Mouse (Mus musculus): ENCODE data around the gene Lrp1. TPM values are rescaled to one million over a fixed set of nuclear protein-coding genes. Genes with fewer than 3 reads are reported as not detected.

Lrp1 gene
- polyA plus RNA-seq, 1 experiment from 2014 or later, result 31.2 TPM

DNA sequence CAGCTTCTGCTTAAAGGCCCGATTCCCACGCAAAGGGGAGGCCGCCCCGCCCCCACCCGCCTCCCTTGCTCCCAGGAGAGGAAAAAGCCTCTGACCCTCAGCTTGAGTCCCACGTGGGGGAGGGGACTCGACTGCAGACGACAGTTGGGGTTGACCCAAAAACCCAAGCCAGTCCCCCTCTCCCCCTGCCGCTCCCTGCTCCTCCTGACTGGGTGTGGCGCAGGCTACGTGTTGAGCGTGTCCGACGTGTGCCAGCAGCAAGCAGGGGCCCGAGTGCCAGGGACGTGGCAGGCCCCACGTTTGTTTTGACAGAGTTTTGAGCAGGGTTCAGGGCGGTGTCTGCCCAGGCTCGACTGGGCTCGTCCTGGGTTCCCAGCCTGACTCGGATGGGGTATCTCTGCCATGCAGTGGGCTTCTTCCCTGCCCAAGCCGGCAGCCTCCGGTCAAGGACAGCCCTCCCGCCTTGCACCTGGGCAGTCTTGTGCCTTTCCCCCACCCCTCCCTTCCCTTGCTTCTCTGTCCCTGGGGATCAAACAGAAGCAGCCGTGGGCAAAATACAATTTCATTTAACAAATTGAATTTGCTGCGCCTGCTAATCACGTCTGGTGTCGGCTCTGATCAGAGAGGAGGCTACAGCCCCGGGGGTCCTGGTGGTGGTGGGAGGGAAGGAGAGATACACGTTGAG lies 104.2 kb downstream of the Lrp1 start:
- WGBS, result 12% methylated on average over 30 of the region's 30 CpGs
- H3K9ac ChIP-seq, result peak overlapping the region; percentile 23; the same call in 1 of the 2 replicates
- H3K9me3 ChIP-seq (replicated peaks), result no peaks in the 10 kb centered on the region
- peak overlapping the region; percentile 55 for H3K4me2 ChIP-seq
- H3K27me3 ChIP-seq, result peaks cover 34% of the 10 kb centered on the region
- H3K4me1 ChIP-seq (replicated peaks), result peaks cover 66% of the 10 kb centered on the region
- H3K36me3 ChIP-seq, result peaks cover 24% of the 10 kb centered on the region
- H3K4me3 ChIP-seq, result peak overlapping the region; percentile 34
- peak overlapping the region; percentile 68 for H3K27ac ChIP-seq
- ATAC-seq (replicated peaks; ENCODE audit: insufficient number of reproducible peaks, insufficient read depth, low FRiP score, low read depth), result peak; percentile 52

- no peak for ATAC-seq (replicated peaks; ENCODE audit: insufficient number of reproducible peaks, insufficient read depth, low FRiP score, low read depth)
- peak overlapping the region; percentile 23; the same call in 1 of the 2 replicates for H3K9ac ChIP-seq
- H3K27ac ChIP-seq, result peak overlapping the region; percentile 68
- H3K4me3 ChIP-seq, result peak overlapping the region; percentile 34
- peaks cover 41% of the 10 kb centered on the region for H3K27me3 ChIP-seq
- peaks cover 24% of the 10 kb centered on the region for H3K36me3 ChIP-seq
- H3K9me3 ChIP-seq (replicated peaks), result no peaks in the 10 kb centered on the region
- peak overlapping the region; percentile 55 for H3K4me2 ChIP-seq
- WGBS, result 31% methylated on average over 8 of the region's 8 CpGs
- peaks cover 66% of the 10 kb centered on the region for H3K4me1 ChIP-seq (replicated peaks)
Measured at GRCm38 (mm10) chr10:127515983-127516459, 104.9 kb downstream of the Lrp1 start.

DNA sequence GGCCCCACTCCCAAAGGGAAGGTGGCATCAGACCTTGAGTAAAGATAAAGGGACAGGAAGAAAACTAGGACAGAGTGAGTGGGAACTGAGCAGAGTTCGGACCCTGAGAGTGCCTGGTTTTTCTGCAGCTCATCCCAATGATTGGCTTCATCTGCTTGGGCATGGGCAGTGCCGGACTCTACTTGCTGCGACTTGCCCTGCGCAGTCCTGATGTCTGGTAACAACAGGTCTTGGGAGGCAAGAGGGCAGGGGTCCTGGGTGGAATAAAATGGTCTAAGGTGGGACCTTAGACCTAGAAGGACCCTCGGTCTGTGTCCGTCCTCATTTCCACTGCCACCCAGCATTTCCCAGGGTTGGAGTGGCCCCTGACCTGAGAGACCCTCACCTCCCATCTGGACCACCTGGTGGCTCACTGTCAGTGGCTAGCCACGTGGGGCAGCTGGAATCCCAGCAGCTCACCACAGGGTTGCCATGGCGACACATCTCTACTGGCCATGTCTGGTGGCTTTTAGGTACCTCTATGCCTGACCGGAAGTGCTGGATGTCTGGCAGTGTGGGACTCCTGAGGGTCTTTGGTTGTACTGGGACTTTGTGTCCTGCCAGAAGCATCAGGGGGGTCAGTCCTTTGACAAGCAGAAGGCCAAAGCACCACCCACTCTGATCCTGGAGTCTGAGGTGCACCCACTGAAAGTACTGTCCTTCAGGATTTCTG lies 105.5 kb downstream of the Lrp1 start:
- H3K36me3 ChIP-seq, result peaks cover 22% of the 10 kb centered on the region
- no peak for ATAC-seq (replicated peaks; ENCODE audit: insufficient number of reproducible peaks, insufficient read depth, low FRiP score, low read depth)
- peak overlapping the region; percentile 34 for H3K4me3 ChIP-seq
- H3K27me3 ChIP-seq, result peaks cover 47% of the 10 kb centered on the region
- H3K4me2 ChIP-seq, result peak overlapping the region; percentile 55
- H3K9ac ChIP-seq, result no peak overlapping the region
- WGBS, result 41% methylated on average over 9 of the region's 9 CpGs
- H3K9me3 ChIP-seq (replicated peaks), result no peaks in the 10 kb centered on the region
- peak overlapping the region; percentile 68 for H3K27ac ChIP-seq
- H3K4me1 ChIP-seq (replicated peaks), result peaks cover 66% of the 10 kb centered on the region

DNA sequence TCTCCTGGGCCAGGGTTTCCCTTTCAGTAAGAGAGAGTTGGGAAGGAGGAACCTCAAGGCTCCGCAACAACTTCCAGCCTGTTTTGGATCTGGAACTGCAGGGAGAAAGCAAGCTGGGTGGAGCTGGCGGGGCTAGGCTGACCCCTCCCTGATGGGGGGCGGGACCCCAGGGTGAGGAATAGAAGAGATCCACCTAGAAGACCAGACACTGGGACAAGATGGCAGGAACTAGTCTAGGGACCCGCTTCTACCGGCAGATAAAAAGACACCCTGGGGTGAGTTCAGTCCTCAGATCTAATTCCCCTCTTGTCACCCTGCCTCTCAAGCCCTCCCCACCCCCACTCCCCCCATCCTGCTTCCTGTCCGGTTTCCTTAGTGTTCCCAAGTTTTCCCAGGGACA lies 106.2 kb downstream of the Lrp1 start, which contains the start of gene Ndufa4l2:
Gene Ndufa4l2, plus strand, starts transcription at position 204 of the 400 bp plus-strand sequence.
- H3K4me2 ChIP-seq, result peak within 1 kb of the TSS; percentile 95
- H3K27ac ChIP-seq, result peak within 1 kb of the TSS; percentile 68
- H3K27me3 ChIP-seq, result peaks cover 54% of the 10 kb centered on the region
- ATAC-seq (replicated peaks; ENCODE audit: insufficient number of reproducible peaks, insufficient read depth, low FRiP score, low read depth), result no peak
- H3K9ac ChIP-seq, result no peak within 1 kb of the TSS
- H3K36me3 ChIP-seq, result peaks cover 17% of the 10 kb centered on the region
- peaks cover 69% of the 10 kb centered on the region for H3K4me1 ChIP-seq (replicated peaks)
- peak within 1 kb of the TSS; percentile 57 for H3K4me3 ChIP-seq
- 19% methylated on average over 6 of the region's 6 CpGs for WGBS
- H3K9me3 ChIP-seq (replicated peaks), result no peaks in the 10 kb centered on the region

- Histone ChIP-seq H3K9me3 (replicated peaks) (no peaks in the 10 kb centered on the region), H3K4me1 (replicated peaks) (peaks cover 75% of the 10 kb centered on the region), H3K9ac (no peak overlapping the region), H3K27me3 (peaks cover 60% of the 10 kb centered on the region), H3K27ac (0 out of 2 replicates have a peak overlapping the region, but pooled peaks have one; percentile 39), H3K4me3 (peak overlapping the region; percentile 57), H3K36me3 (peaks cover 12% of the 10 kb centered on the region), H3K4me2 (peak overlapping the region; percentile 95)
- ATAC-seq (replicated peaks; ENCODE audit: insufficient number of reproducible peaks, insufficient read depth, low FRiP score, low read depth), result no peak
- WGBS, result 21% methylated on average over 13 of the region's 13 CpGs
Measured at GRCm38 (mm10) chr10:127514111-127514698, 106.7 kb downstream of the Lrp1 start.

DNA sequence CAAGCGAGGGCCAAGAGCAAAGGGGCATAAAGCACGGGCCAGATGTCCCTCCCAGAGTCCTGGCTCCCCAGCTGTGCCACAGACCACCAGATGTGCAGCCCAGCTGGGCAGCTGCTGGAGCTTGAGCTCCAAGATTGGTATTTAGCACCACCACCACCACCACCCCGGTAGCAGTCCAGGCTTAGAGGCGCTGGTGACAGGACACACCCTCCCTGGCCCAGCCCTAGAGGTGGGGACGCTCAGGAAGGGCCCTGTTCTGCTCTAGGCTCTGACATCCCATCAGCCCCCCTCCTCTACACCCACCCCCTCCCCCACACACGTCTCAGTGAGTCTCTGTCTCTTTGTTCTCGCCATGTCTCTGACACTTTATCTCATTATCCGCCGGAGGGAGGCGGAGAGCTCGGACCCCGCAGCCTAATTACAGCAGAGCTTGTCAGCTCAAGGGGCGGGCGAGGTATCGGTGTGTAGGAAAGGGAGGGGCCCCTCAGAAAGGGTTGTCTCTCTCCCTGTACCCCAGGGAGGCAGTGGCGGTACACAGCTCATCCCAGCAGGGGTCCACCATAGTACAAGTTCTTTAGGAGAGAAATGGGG lies 107.4 kb downstream of the Lrp1 start:
- WGBS, result 1% methylated on average over 16 of the region's 16 CpGs
- peaks cover 81% of the 10 kb centered on the region for H3K4me1 ChIP-seq (replicated peaks)
- H3K27me3 ChIP-seq, result peaks cover 66% of the 10 kb centered on the region
- H3K9ac ChIP-seq, result no peak overlapping the region; the same call in 1 of the 2 replicates
- H3K27ac ChIP-seq, result no peak overlapping the region
- 0 out of 2 replicates have a peak, but pooled peaks have one; percentile 15 for ATAC-seq (replicated peaks; ENCODE audit: insufficient number of reproducible peaks, insufficient read depth, low FRiP score, low read depth)
- peak overlapping the region; percentile 95 for H3K4me2 ChIP-seq
- H3K4me3 ChIP-seq, result peak overlapping the region; percentile 57
- peaks cover 10% of the 10 kb centered on the region for H3K36me3 ChIP-seq
- H3K9me3 ChIP-seq (replicated peaks), result no peaks in the 10 kb centered on the region

- peak; percentile 49 for ATAC-seq (replicated peaks; ENCODE audit: insufficient number of reproducible peaks, insufficient read depth, low FRiP score, low read depth)
- Histone ChIP-seq H3K4me2 (peak overlapping the region; percentile 95), H3K9me3 (replicated peaks) (no peaks in the 10 kb centered on the region), H3K4me1 (replicated peaks) (peaks cover 85% of the 10 kb centered on the region), H3K27ac (no peak overlapping the region), H3K9ac (no peak overlapping the region; the same call in none of the 2 replicates), H3K27me3 (peaks cover 73% of the 10 kb centered on the region), H3K36me3 (0 out of 2 replicates have a peak, but pooled peaks cover 2% of the 10 kb centered on the region), H3K4me3 (peak overlapping the region; percentile 57)
- under 1% methylated on average over 27 of the region's 27 CpGs for WGBS
Measured at GRCm38 (mm10) chr10:127512813-127513212, 108.1 kb downstream of the Lrp1 start.

- peaks cover 79% of the 10 kb centered on the region for H3K27me3 ChIP-seq
- peak overlapping the region; percentile 95 for H3K4me2 ChIP-seq
- 3% methylated on average over 7 of the region's 7 CpGs for WGBS
- no peaks in the 10 kb centered on the region for H3K9me3 ChIP-seq (replicated peaks)
- no peak for ATAC-seq (replicated peaks; ENCODE audit: insufficient number of reproducible peaks, insufficient read depth, low FRiP score, low read depth)
- peak overlapping the region; percentile 57 for H3K4me3 ChIP-seq
- no peaks in the 10 kb centered on the region for H3K36me3 ChIP-seq
- H3K27ac ChIP-seq, result no peak overlapping the region
- peak overlapping the region; percentile 20; the same call in 1 of the 2 replicates for H3K9ac ChIP-seq
- H3K4me1 ChIP-seq (replicated peaks), result peaks cover 83% of the 10 kb centered on the region
Measured at GRCm38 (mm10) chr10:127512307-127512666, 108.7 kb downstream of the Lrp1 start.

- no peak for ATAC-seq (replicated peaks; ENCODE audit: insufficient number of reproducible peaks, insufficient read depth, low FRiP score, low read depth)
Measured at GRCm38 (mm10) chr10:127511634-127512306, 109.2 kb downstream of the Lrp1 start.

GRCm38 (mm10) chr10:127510895-127511617 lies 109.9 kb downstream of the Lrp1 start:
- no peak for ATAC-seq (replicated peaks; ENCODE audit: insufficient number of reproducible peaks, insufficient read depth, low FRiP score, low read depth)
- Histone ChIP-seq H3K9ac (no peak overlapping the region), H3K9me3 (replicated peaks) (no peaks in the 10 kb centered on the region), H3K36me3 (no peaks in the 10 kb centered on the region), H3K4me3 (peak overlapping the region; percentile 57), H3K27me3 (peaks cover 86% of the 10 kb centered on the region), H3K27ac (no peak overlapping the region), H3K4me2 (peak overlapping the region; percentile 95), H3K4me1 (replicated peaks) (peaks cover 71% of the 10 kb centered on the region)
- WGBS, result 16% methylated on average over 11 of the region's 11 CpGs

More at GRCm38 (mm10) chr10:127511634-127512306, 109.2 kb downstream of the Lrp1 start:
- under 1% methylated on average over 45 of the region's 46 CpGs for WGBS
- Histone ChIP-seq H3K27ac (no peak overlapping the region), H3K9ac (peak overlapping the region; percentile 20; the same call in 1 of the 2 replicates), H3K4me2 (peak overlapping the region; percentile 95), H3K27me3 (peaks cover 84% of the 10 kb centered on the region), H3K36me3 (no peaks in the 10 kb centered on the region), H3K9me3 (replicated peaks) (no peaks in the 10 kb centered on the region), H3K4me1 (replicated peaks) (peaks cover 78% of the 10 kb centered on the region), H3K4me3 (peak overlapping the region; percentile 57)

Measured in heart, embryonic 15.5 days (tissue).